Mouse (Mus musculus): ENCODE results near the gene Mpzl3. TPM values are rescaled to one million over a fixed set of nuclear protein-coding genes. Genes with fewer than 3 reads are reported as not detected.

Gene Mpzl3
- polyA plus RNA-seq, 1 experiment from 2014 or later, result 1.0 TPM

DNA sequence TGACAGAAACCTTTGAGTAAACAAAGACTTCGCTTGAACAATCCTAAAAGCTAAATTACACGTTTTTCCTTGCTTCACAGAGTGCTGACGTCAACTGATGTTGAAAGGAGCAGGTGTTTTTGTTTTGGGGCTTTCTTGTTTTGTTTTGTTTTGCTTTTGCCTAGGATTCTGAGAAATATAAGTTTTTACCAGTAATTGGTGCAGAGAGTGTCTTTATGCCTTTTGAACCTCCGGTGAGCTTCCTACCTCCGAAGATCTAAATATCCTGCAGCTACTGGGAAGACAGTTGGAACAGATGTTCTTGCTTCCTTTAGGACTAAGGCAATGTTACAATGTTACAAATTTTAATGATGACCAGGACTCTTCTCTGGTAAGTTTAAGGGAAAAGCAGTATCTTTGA lies 15.5 kb upstream of the Mpzl3 start, which contains the start of gene Mpzl2:
Mpzl2 (plus strand) TSS at position 301 of the 400 bp plus-strand sequence.
- Histone ChIP-seq H3K4me2 (ENCODE audit: low read length) (0 out of 2 replicates have a peak within 1 kb of the TSS, but pooled peaks have one; percentile 13), H3K9ac (replicated peaks; ENCODE audit: low read length) (no peak within 1 kb of the TSS), H3K9me3 (ENCODE audit: control insufficient read depth, low read length) (no peaks in the 10 kb centered on the region), H3K27ac (replicated peaks; ENCODE audit: low read depth, low read length) (no peak within 1 kb of the TSS), H3K36me3 (ENCODE audit: control insufficient read depth, insufficient read depth, low read length) (no peaks in the 10 kb centered on the region), H3K27me3 (ENCODE audit: control insufficient read depth, insufficient read depth, low read length) (peaks cover 44% of the 10 kb centered on the region), H3K4me1 (ENCODE audit: control insufficient read depth, insufficient read depth, low read length) (no peaks in the 10 kb centered on the region; the same call in 1 of the 2 replicates), H3K4me3 (replicated peaks; ENCODE audit: low read depth, low read length) (no peak within 1 kb of the TSS)
- DNase-seq (no peak), ATAC-seq (ENCODE audit: low FRiP score, low TSS enrichment) (no peak)
- 67% methylated on average over 5 of the region's 5 CpGs for WGBS

DNA sequence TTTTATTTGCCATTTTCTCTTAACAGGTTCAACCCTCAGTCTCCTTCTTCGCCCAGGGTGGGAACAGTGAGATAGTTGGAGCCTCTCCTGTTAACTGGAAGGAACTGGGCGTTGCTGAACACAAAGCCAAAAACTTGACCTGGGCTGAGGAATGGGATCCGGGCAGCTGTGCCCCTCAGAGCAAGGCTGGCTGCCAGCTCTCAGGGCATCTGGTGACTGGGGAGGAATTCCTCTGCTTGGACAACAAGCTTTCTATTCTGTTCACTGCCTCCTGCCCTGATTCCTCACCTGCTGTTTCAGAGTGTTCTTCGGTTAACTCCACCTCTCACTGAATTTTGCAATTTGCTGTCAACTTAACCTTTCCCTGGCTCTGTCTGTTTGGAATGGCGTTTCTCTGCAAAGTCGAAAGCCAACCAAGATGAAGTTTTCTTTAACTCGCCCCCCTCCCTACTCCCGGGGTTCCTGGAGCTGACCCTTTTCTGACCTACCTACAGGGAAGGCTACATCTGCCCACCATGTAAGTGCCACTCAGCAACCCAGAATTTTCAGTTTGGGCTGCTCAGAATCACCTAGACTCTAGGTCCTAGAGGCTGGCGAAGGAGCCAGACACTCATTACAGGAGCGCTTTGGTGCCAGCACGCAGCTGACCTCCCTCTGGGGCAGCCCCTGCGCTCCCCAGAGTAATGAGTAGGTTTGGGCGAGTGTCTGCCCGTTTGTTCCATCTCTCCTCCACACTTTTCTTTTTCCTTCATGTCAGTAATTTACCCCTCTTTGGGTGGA lies 14.7 kb upstream of the Mpzl3 start:
- no peaks in the 10 kb centered on the region for H3K36me3 ChIP-seq (ENCODE audit: control insufficient read depth, insufficient read depth, low read length)
- H3K4me2 ChIP-seq (ENCODE audit: low read length), result 0 out of 2 replicates have a peak overlapping the region, but pooled peaks have one; percentile 13
- no peak overlapping the region for H3K27ac ChIP-seq (replicated peaks; ENCODE audit: low read depth, low read length)
- peaks cover 47% of the 10 kb centered on the region for H3K27me3 ChIP-seq (ENCODE audit: control insufficient read depth, insufficient read depth, low read length)
- H3K4me1 ChIP-seq (ENCODE audit: control insufficient read depth, insufficient read depth, low read length), result no peaks in the 10 kb centered on the region; the same call in 1 of the 2 replicates
- WGBS, result 21% methylated on average over 14 of the region's 14 CpGs
- no peaks in the 10 kb centered on the region for H3K9me3 ChIP-seq (ENCODE audit: control insufficient read depth, low read length)
- ATAC-seq (ENCODE audit: low FRiP score, low TSS enrichment) (no peak), DNase-seq (no peak)
- no peak overlapping the region for H3K9ac ChIP-seq (replicated peaks; ENCODE audit: low read length)
- H3K4me3 ChIP-seq (replicated peaks; ENCODE audit: low read depth, low read length), result no peak overlapping the region

DNA sequence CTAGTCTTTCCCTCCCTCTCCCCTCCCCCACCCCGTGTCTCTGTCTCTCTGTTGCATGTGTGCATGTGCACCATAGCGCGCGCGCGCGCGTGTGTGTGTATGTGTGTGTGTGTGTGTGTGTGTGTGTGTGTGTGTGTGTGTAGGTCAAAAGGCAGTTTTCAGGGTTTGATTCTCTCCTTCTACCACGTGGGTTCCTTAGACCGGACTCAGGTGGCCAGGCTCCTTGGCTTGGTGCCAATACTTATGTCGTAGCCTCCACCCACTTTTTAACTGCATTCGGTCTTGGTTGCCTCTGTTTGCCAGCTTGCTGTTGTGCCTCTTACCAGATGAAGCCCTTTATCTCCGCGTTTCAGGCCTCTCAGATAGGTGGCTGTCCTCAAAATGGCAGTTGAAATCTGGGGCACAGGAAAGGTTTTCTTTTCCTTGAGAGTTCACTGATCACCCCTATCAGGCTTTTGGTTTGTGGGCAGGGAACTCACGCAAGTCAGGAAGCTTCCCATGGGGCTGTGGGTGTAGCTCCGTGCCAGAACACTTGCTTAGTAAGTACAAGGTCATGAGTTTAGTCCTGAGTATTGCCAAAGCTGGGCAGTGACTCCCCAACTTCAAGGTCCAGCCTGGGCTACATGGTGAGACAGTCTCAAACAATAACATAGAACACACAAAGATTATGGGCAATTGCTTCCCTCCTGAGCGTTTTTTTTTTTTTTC lies 13.7 kb upstream of the Mpzl3 start:
- Histone ChIP-seq H3K9ac (replicated peaks; ENCODE audit: low read length) (no peak overlapping the region), H3K4me2 (ENCODE audit: low read length) (no peak overlapping the region), H3K27ac (replicated peaks; ENCODE audit: low read depth, low read length) (no peak overlapping the region), H3K4me3 (replicated peaks; ENCODE audit: low read depth, low read length) (no peak overlapping the region), H3K4me1 (ENCODE audit: control insufficient read depth, insufficient read depth, low read length) (no peaks in the 10 kb centered on the region; the same call in 1 of the 2 replicates), H3K36me3 (ENCODE audit: control insufficient read depth, insufficient read depth, low read length) (no peaks in the 10 kb centered on the region), H3K27me3 (ENCODE audit: control insufficient read depth, insufficient read depth, low read length) (peaks cover 47% of the 10 kb centered on the region), H3K9me3 (ENCODE audit: control insufficient read depth, low read length) (no peaks in the 10 kb centered on the region)
- WGBS, result 35% methylated on average over 17 of the region's 17 CpGs
- ATAC-seq (ENCODE audit: low FRiP score, low TSS enrichment) (no peak), DNase-seq (peak; percentile 30)

DNA sequence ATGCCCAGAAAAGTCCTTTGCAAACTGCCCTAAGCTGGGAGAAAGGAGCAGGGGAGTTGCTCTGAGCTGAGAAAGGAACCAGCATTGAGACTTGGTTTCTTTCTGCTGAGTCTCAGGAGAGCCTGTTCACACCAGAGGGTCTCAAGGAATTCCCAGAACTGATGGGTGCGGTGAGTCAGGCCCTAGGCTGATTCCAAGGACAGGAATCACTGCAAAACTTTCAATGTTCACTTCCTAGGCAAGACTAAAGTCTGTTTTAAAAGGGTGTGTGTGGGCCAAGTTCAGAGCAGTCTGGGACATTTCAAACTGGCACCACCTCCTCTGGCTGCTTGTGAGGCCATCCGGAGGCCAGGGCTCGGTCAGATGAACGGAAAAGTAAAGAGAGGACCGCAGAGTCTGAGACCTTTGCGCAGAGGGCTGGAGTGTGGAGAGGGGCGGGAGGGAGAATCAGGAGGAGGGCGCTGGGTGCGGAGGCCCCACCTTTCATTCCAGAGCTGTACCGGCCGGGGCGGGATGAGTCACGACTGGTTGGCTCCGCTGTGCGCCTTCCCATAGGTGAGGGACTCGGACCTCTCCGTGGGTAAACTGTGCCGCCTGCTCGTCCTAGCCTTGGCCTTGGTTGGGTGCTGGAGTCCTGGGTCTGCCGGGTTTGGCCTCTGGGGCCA lies 12.8 kb upstream of the Mpzl3 start:
- H3K4me2 ChIP-seq (ENCODE audit: low read length), result no peak overlapping the region
- H3K36me3 ChIP-seq (ENCODE audit: control insufficient read depth, insufficient read depth, low read length), result no peaks in the 10 kb centered on the region
- no peak for ATAC-seq (ENCODE audit: low FRiP score, low TSS enrichment)
- no peaks in the 10 kb centered on the region for H3K9me3 ChIP-seq (ENCODE audit: control insufficient read depth, low read length)
- DNase-seq, result no peak
- WGBS, result 4% methylated on average over 20 of the region's 20 CpGs
- no peak overlapping the region for H3K4me3 ChIP-seq (replicated peaks; ENCODE audit: low read depth, low read length)
- H3K27ac ChIP-seq (replicated peaks; ENCODE audit: low read depth, low read length), result no peak overlapping the region
- H3K9ac ChIP-seq (replicated peaks; ENCODE audit: low read length), result no peak overlapping the region
- H3K27me3 ChIP-seq (ENCODE audit: control insufficient read depth, insufficient read depth, low read length), result peaks cover 47% of the 10 kb centered on the region
- H3K4me1 ChIP-seq (ENCODE audit: control insufficient read depth, insufficient read depth, low read length), result no peaks in the 10 kb centered on the region; the same call in 1 of the 2 replicates

DNA sequence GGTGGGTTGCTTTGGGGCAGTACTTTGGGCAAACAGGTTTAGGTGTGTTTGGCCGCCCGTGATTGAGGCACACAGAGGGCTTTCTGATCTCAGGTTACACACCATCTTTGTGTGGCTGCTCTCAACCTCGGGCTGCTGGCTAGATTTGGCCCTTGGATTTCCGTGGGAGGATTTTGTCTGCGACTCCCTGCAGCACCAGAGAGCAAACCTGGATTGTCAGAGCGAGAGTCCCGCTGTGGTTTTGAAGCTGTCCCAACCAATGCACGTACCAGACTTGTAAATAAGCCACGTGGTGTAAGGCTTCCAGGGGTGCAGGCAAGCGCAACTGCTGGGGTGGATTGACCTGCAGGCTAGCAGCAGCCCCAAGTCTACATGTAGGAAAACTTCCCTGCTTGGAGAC lies 12.0 kb upstream of the Mpzl3 start:
- WGBS, result 1% methylated on average over 10 of the region's 10 CpGs

DNA sequence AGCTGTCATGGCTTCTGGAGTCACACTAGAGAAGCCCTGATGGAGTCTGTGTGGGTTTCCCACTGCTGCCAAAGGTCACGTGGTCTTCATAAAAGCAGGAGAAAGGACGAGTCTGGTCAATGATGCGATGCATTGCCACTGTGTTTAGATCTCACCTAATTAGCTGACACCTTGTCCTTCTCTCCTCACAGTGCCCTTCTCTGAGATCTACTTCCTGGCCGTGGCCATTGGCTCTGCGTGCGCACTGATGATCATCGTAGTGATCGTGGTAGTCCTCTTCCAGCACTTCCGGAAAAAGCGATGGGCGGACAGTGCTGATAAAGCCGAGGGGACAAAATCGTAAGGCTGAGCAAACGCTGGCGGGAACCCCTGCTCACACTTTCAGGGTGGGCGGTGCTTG lies 8.0 kb upstream of the Mpzl3 start:
- Histone ChIP-seq H3K27me3 (ENCODE audit: control insufficient read depth, insufficient read depth, low read length) (peaks cover 26% of the 10 kb centered on the region), H3K4me3 (replicated peaks; ENCODE audit: low read depth, low read length) (no peak overlapping the region), H3K36me3 (ENCODE audit: control insufficient read depth, insufficient read depth, low read length) (no peaks in the 10 kb centered on the region), H3K4me2 (ENCODE audit: low read length) (no peak overlapping the region), H3K4me1 (ENCODE audit: control insufficient read depth, insufficient read depth, low read length) (no peaks in the 10 kb centered on the region), H3K9ac (replicated peaks; ENCODE audit: low read length) (no peak overlapping the region), H3K9me3 (ENCODE audit: control insufficient read depth, low read length) (no peaks in the 10 kb centered on the region), H3K27ac (replicated peaks; ENCODE audit: low read depth, low read length) (no peak overlapping the region)
- no peak for DNase-seq
- ATAC-seq (ENCODE audit: low FRiP score, low TSS enrichment), result no peak
- WGBS, result 91% methylated on average over 16 of the region's 16 CpGs

More for the DNA sequence above, 12.0 kb upstream of the Mpzl3 start:
- H3K4me3 ChIP-seq (replicated peaks; ENCODE audit: low read depth, low read length), result no peak overlapping the region
- no peak overlapping the region for H3K27ac ChIP-seq (replicated peaks; ENCODE audit: low read depth, low read length)
- ATAC-seq (ENCODE audit: low FRiP score, low TSS enrichment) (no peak), DNase-seq (no peak)
- H3K4me1 ChIP-seq (ENCODE audit: control insufficient read depth, insufficient read depth, low read length), result no peaks in the 10 kb centered on the region; the same call in 1 of the 2 replicates
- no peak overlapping the region for H3K4me2 ChIP-seq (ENCODE audit: low read length)
- H3K9ac ChIP-seq (replicated peaks; ENCODE audit: low read length), result no peak overlapping the region
- peaks cover 47% of the 10 kb centered on the region for H3K27me3 ChIP-seq (ENCODE audit: control insufficient read depth, insufficient read depth, low read length)
- no peaks in the 10 kb centered on the region for H3K9me3 ChIP-seq (ENCODE audit: control insufficient read depth, low read length)
- no peaks in the 10 kb centered on the region for H3K36me3 ChIP-seq (ENCODE audit: control insufficient read depth, insufficient read depth, low read length)

DNA sequence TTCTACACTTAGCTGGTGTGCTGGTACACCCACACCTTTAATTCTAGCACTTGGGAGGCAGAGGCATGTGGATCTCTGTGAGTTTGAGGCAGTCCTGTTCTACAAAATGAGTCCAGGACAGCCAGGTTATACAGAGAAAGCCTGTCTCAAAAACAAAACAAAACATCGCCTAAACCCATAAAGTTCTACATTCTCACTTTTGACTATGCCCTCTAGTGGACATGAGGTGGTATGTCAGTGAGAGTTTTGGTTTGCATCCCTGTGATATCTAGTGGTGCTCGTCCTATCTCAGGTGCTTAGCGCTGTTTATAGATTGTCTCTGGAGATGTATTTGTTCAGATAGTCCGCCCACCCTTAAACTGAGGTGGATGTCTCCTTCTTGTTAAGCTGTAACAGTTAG lies 6.5 kb upstream of the Mpzl3 start:
- H3K4me2 ChIP-seq (ENCODE audit: low read length), result no peak overlapping the region
- no peaks in the 10 kb centered on the region for H3K36me3 ChIP-seq (ENCODE audit: control insufficient read depth, insufficient read depth, low read length)
- no peaks in the 10 kb centered on the region for H3K9me3 ChIP-seq (ENCODE audit: control insufficient read depth, low read length)
- peaks cover 16% of the 10 kb centered on the region for H3K27me3 ChIP-seq (ENCODE audit: control insufficient read depth, insufficient read depth, low read length)
- ATAC-seq (ENCODE audit: low FRiP score, low TSS enrichment) (no peak), DNase-seq (peak; percentile 75)
- H3K27ac ChIP-seq (replicated peaks; ENCODE audit: low read depth, low read length), result no peak overlapping the region
- WGBS, result 32% methylated on average over 4 of the region's 4 CpGs
- H3K4me3 ChIP-seq (replicated peaks; ENCODE audit: low read depth, low read length), result no peak overlapping the region
- no peaks in the 10 kb centered on the region for H3K4me1 ChIP-seq (ENCODE audit: control insufficient read depth, insufficient read depth, low read length)
- H3K9ac ChIP-seq (replicated peaks; ENCODE audit: low read length), result no peak overlapping the region

DNA sequence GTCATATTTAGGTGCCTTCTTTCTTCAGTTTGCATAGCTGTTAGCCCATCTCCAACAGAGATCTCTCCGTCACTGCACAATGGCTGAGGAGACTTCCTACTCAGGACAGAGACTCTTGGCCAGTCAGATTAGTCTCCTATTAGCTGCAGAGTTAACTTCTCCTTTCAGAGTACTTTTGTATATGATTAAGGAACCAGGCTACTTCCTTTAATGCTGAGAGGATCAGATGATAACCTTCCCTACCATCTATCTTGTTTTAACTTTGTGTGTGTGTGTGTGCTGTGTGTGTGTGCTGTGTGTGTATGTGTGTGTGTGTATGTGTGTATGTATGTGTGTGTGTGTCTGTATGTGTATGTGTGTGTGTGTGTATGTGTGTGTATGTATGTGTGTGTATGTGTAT lies 5.3 kb upstream of the Mpzl3 start:
- Histone ChIP-seq H3K4me3 (replicated peaks; ENCODE audit: low read depth, low read length) (no peak overlapping the region), H3K36me3 (ENCODE audit: control insufficient read depth, insufficient read depth, low read length) (no peaks in the 10 kb centered on the region), H3K4me2 (ENCODE audit: low read length) (no peak overlapping the region), H3K27me3 (ENCODE audit: control insufficient read depth, insufficient read depth, low read length) (peaks cover 9% of the 10 kb centered on the region; the same call in 1 of the 2 replicates), H3K4me1 (ENCODE audit: control insufficient read depth, insufficient read depth, low read length) (peaks cover 5% of the 10 kb centered on the region; the same call in 1 of the 2 replicates), H3K9me3 (ENCODE audit: control insufficient read depth, low read length) (no peaks in the 10 kb centered on the region), H3K27ac (replicated peaks; ENCODE audit: low read depth, low read length) (no peak overlapping the region), H3K9ac (replicated peaks; ENCODE audit: low read length) (no peak overlapping the region)
- WGBS, result 86% methylated on average over 1 of the region's 1 CpGs
- DNase-seq (no peak), ATAC-seq (ENCODE audit: low FRiP score, low TSS enrichment) (no peak)
